Mouse (Mus musculus): ENCODE measurements around the gene 2810459M11Rik. TPM values are rescaled to one million over a fixed set of nuclear protein-coding genes. Genes with fewer than 3 reads are reported as not detected.

2810459M11Rik gene
- polyA plus RNA-seq, 1 experiment from 2014 or later = 1.6 TPM

DNA sequence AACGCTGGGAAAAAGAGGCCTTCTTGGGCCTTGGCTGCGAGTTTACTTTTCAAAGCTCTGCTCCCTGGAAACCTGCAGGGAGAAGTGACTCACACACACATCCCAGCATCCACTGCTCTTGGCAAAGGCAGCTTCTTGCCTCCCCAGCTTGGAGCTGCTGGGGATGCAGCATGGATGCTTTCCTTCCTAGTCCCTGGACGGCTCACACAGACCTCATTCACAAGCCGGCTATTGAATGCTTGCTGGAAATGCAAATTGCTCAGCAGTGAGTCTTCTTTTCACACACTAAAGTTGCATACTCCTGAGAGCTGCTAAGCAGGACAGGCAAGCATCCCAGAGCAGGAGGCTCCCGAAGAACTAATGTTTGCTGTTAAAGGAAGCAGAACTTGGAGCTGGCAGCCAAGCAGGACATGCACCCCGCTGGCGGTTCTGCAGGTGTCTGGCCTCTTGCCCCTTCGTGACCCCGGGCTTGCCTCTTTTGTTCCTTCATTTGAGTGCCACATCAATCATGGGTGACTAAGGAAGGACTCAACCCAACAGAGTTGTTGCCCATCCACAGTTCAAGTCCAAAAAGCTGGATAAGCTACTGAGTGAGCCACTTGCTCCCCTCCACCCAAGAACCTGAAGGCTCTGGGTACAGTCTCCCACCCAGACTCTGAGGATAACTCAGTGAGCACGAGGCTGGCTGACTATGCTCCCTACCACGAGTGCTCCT, 13.2 kb upstream of the 2810459M11Rik start:
- 9% methylated on average over 11 of the region's 11 CpGs for WGBS

GRCm38 (mm10) chr1:86038191-86038951, 7.3 kb upstream of the 2810459M11Rik start:
- H3K9me3 ChIP-seq = peaks cover 8% of the 10 kb centered on the region; the same call in 1 of the 2 replicates
- H3K4me2 ChIP-seq (replicated peaks) = no peak overlapping the region
- H3K4me3 ChIP-seq = no peak overlapping the region
- H3K9ac ChIP-seq = no peak overlapping the region
- no peaks in the 10 kb centered on the region for H3K27me3 ChIP-seq (replicated peaks)
- 79% methylated on average over 3 of the region's 3 CpGs for WGBS
- no peaks in the 10 kb centered on the region for H3K4me1 ChIP-seq
- no peak overlapping the region for H3K27ac ChIP-seq
- no peak for ATAC-seq (ENCODE audit: low FRiP score, low read depth)
- H3K36me3 ChIP-seq = no peaks in the 10 kb centered on the region

More for the DNA sequence above, 13.2 kb upstream of the 2810459M11Rik start:
- no peak overlapping the region for H3K4me2 ChIP-seq (replicated peaks)
- no peaks in the 10 kb centered on the region for H3K36me3 ChIP-seq
- no peaks in the 10 kb centered on the region for H3K27me3 ChIP-seq (replicated peaks)
- no peak overlapping the region for H3K27ac ChIP-seq
- H3K9me3 ChIP-seq = no peaks in the 10 kb centered on the region
- H3K9ac ChIP-seq = no peak overlapping the region
- ATAC-seq (ENCODE audit: low FRiP score, low read depth) = peak; percentile 58; the same call in 1 of the 2 replicates
- H3K4me1 ChIP-seq = peaks cover 12% of the 10 kb centered on the region
- H3K4me3 ChIP-seq = no peak overlapping the region

GRCm38 (mm10) chr1:86040131-86040530, 5.5 kb upstream of the 2810459M11Rik start:
- no peak overlapping the region for H3K4me2 ChIP-seq (replicated peaks)
- no peak overlapping the region for H3K27ac ChIP-seq
- H3K36me3 ChIP-seq = no peaks in the 10 kb centered on the region
- peaks cover 8% of the 10 kb centered on the region; the same call in 1 of the 2 replicates for H3K9me3 ChIP-seq
- peaks cover 10% of the 10 kb centered on the region for H3K27me3 ChIP-seq (replicated peaks)
- ATAC-seq (ENCODE audit: low FRiP score, low read depth) = no peak
- H3K9ac ChIP-seq = no peak overlapping the region
- WGBS = 65% methylated on average over 4 of the region's 4 CpGs
- no peak overlapping the region for H3K4me3 ChIP-seq
- H3K4me1 ChIP-seq = no peaks in the 10 kb centered on the region

DNA sequence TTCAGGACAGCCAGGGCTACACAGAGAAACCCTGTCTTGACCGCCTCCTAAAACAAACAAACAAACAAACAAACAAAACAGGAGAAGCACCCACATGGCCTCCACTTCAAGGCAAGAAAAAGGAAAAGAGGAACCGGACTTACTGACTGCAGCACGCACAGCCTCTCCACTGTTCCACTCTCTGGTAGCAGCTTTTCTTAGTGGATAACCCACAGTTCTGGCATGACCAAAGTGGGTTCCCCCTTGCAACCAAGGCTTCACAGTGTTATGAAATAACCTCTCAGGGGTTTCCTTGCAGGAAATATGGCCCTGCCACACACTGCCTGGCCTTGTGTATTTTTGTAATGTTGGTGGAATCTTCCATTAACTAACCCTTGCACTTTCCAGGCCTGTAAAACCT, 4.8 kb upstream of the 2810459M11Rik start:
- no peak overlapping the region for H3K27ac ChIP-seq
- no peak overlapping the region for H3K4me2 ChIP-seq (replicated peaks)
- 90% methylated on average over 3 of the region's 3 CpGs for WGBS
- H3K4me3 ChIP-seq = no peak overlapping the region
- H3K36me3 ChIP-seq = no peaks in the 10 kb centered on the region
- ATAC-seq (ENCODE audit: low FRiP score, low read depth) = no peak
- H3K9ac ChIP-seq = no peak overlapping the region
- 0 out of 2 replicates have a peak, but pooled peaks cover 2% of the 10 kb centered on the region for H3K4me1 ChIP-seq
- H3K9me3 ChIP-seq = peaks cover 8% of the 10 kb centered on the region; the same call in 1 of the 2 replicates
- H3K27me3 ChIP-seq (replicated peaks) = peaks cover 14% of the 10 kb centered on the region

GRCm38 (mm10) chr1:86045056-86045455, 607 bp upstream of the 2810459M11Rik start:
- Histone ChIP-seq H3K27me3 (replicated peaks) (peaks cover 46% of the 10 kb centered on the region), H3K27ac (no peak overlapping the region), H3K36me3 (no peaks in the 10 kb centered on the region), H3K4me3 (no peak overlapping the region), H3K9me3 (peaks cover 8% of the 10 kb centered on the region; the same call in 1 of the 2 replicates), H3K4me2 (replicated peaks) (peak overlapping the region; percentile 99; the same call in 1 of the 2 replicates), H3K4me1 (0 out of 2 replicates have a peak, but pooled peaks cover 3% of the 10 kb centered on the region), H3K9ac (no peak overlapping the region)
- no peak for ATAC-seq (ENCODE audit: low FRiP score, low read depth)
- 57% methylated on average over 4 of the region's 4 CpGs for WGBS

DNA sequence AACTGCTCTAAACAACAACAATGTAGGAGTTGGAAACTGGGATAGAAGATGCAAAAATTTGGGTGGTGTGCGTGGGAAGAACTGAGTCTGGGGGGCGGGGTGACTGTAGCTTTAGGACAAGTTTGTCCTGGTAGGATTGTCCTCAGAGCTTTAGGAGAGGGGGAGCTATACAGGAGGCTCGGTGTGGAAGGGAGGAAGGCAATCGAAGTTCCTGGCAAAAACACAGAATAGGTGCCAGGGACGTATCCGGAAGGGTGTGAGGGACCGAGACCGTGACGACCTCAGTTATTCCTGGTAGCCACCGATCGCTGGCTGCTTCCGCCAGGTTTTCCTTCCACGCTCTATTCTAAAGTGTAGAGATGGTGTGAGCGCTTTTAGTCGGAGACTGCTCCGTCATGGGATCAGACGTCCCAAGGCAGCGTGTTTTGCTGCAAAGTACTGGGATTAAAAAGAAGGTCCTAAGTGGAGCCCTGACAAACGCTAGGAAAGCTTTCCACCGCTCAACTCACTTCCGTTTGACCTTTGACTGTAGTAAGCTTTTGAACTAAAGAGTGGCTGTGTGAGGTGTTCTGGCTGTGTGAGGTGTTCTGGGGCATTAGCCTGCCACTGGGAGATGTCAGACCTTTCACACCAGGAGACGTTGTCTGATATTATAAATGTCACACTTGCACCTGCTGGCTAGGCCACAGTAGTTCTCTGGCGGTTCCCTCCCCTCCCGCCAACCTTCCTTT, 1.3 kb downstream of the 2810459M11Rik start:
- 11% methylated on average over 24 of the region's 24 CpGs for WGBS
- Histone ChIP-seq H3K4me1 (0 out of 2 replicates have a peak, but pooled peaks cover 3% of the 10 kb centered on the region), H3K9ac (no peak overlapping the region), H3K27me3 (replicated peaks) (peaks cover 46% of the 10 kb centered on the region), H3K4me3 (peak overlapping the region; percentile 59; the same call in 1 of the 2 replicates), H3K9me3 (peaks cover 1% of the 10 kb centered on the region; the same call in 1 of the 2 replicates), H3K36me3 (no peaks in the 10 kb centered on the region), H3K27ac (no peak overlapping the region), H3K4me2 (replicated peaks) (peak overlapping the region; percentile 99)
- no peak for ATAC-seq (ENCODE audit: low FRiP score, low read depth)

GRCm38 (mm10) chr1:86048231-86048630, 2.6 kb downstream of the 2810459M11Rik start:
- Histone ChIP-seq H3K4me1 (0 out of 2 replicates have a peak, but pooled peaks cover 3% of the 10 kb centered on the region), H3K4me3 (no peak overlapping the region), H3K9ac (no peak overlapping the region), H3K9me3 (no peaks in the 10 kb centered on the region), H3K27ac (no peak overlapping the region), H3K27me3 (replicated peaks) (peaks cover 46% of the 10 kb centered on the region), H3K4me2 (replicated peaks) (no peak overlapping the region), H3K36me3 (no peaks in the 10 kb centered on the region)
- WGBS = 88% methylated on average over 4 of the region's 4 CpGs
- no peak for ATAC-seq (ENCODE audit: low FRiP score, low read depth)

DNA sequence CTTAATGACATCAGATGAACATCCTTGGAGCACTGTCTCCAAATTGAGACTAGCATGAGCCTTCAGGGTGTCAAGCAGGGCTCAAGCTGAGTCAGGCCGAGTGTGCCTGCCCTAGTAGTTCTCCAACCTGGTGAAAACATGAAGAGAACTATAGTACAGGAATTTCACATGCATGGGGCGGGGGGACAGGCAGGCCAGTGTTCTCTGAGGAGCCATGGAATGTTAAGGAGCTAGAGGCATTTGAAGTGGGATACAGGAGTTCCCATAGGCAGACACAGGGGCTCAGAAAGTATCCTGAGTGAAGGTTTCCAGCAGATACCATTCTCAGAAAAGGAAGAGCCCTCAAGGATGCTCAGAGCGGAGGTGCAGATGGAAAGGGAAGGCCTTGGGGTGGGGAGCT, 3.1 kb downstream of the 2810459M11Rik start:
- Histone ChIP-seq H3K27ac (no peak overlapping the region), H3K9me3 (no peaks in the 10 kb centered on the region), H3K4me3 (no peak overlapping the region), H3K9ac (no peak overlapping the region), H3K4me2 (replicated peaks) (no peak overlapping the region), H3K27me3 (replicated peaks) (peaks cover 46% of the 10 kb centered on the region), H3K36me3 (no peaks in the 10 kb centered on the region), H3K4me1 (0 out of 2 replicates have a peak, but pooled peaks cover 3% of the 10 kb centered on the region)
- WGBS = 86% methylated on average over 3 of the region's 3 CpGs
- no peak for ATAC-seq (ENCODE audit: low FRiP score, low read depth)

- no peaks in the 10 kb centered on the region for H3K9me3 ChIP-seq
- no peak overlapping the region for H3K9ac ChIP-seq
- peaks cover 8% of the 10 kb centered on the region for H3K27me3 ChIP-seq (replicated peaks)
- peaks cover 6% of the 10 kb centered on the region; the same call in 1 of the 2 replicates for H3K4me1 ChIP-seq
- no peak overlapping the region for H3K4me2 ChIP-seq (replicated peaks)
- H3K27ac ChIP-seq = no peak overlapping the region
- no peak for ATAC-seq (ENCODE audit: low FRiP score, low read depth)
- H3K4me3 ChIP-seq = no peak overlapping the region
- no peaks in the 10 kb centered on the region for H3K36me3 ChIP-seq
- 93% methylated on average over 12 of the region's 12 CpGs for WGBS
Observed at GRCm38 (mm10) chr1:86053198-86053921, 7.7 kb downstream of the 2810459M11Rik start.

DNA sequence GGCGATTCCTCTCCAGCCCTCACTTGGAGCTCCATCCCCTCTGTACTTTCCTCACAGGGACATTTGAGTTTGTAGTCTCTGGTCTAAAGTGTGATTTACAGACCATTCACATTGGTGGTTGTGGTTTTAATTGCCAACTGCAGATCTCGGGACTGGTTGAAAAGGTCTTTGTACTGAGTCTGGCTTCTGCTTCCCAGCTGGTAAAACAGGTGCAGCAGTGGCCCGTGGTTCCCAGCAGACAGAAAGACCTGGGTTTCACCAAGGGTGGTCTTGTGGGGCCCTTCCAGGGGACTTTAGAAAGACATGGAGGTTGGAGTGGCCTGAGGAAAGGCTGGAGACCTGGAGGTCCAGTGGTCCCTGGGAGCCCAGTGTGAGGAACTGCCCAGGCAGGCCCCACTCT, 9.3 kb downstream of the 2810459M11Rik start:
- peaks cover 6% of the 10 kb centered on the region; the same call in 1 of the 2 replicates for H3K4me1 ChIP-seq
- WGBS = 21% methylated on average over 3 of the region's 3 CpGs
- H3K9ac ChIP-seq = no peak overlapping the region
- H3K4me2 ChIP-seq (replicated peaks) = no peak overlapping the region
- ATAC-seq (ENCODE audit: low FRiP score, low read depth) = no peak
- no peaks in the 10 kb centered on the region for H3K27me3 ChIP-seq (replicated peaks)
- no peaks in the 10 kb centered on the region for H3K9me3 ChIP-seq
- no peak overlapping the region for H3K4me3 ChIP-seq
- H3K36me3 ChIP-seq = no peaks in the 10 kb centered on the region
- no peak overlapping the region for H3K27ac ChIP-seq

DNA sequence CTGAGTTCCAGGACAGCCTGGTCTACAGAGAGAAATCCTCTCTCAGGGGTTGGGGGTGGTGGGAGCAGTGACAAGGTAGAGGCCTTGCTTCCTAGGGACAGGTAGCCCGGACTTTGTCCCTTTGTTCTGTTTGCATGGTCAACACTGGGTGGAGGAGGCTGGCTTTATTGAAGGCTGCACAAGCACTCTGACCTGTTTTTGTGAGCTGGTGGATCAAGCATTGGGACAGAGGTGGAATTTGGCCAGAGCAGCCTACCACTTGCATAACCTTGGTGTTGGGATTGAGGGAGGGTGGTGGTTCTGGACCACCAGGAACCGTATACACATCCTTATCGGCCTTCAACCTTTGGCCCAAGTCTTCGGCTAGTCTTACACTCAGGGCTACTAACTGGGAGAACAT, 10.6 kb downstream of the 2810459M11Rik start:
- no peaks in the 10 kb centered on the region for H3K27me3 ChIP-seq (replicated peaks)
- WGBS = 92% methylated on average over 4 of the region's 4 CpGs
- ATAC-seq (ENCODE audit: low FRiP score, low read depth) = no peak
- H3K4me3 ChIP-seq = no peak overlapping the region
- no peak overlapping the region for H3K27ac ChIP-seq
- H3K36me3 ChIP-seq = no peaks in the 10 kb centered on the region
- no peaks in the 10 kb centered on the region for H3K9me3 ChIP-seq
- H3K9ac ChIP-seq = no peak overlapping the region
- peaks cover 6% of the 10 kb centered on the region; the same call in 1 of the 2 replicates for H3K4me1 ChIP-seq
- H3K4me2 ChIP-seq (replicated peaks) = no peak overlapping the region

Data from neural tube, embryonic 12.5 days (tissue).